Mouse (Mus musculus) hindbrain, embryonic 16.5 days (tissue): ENCODE measurements around the gene Skiv2l. TPM values are rescaled to one million over a fixed set of nuclear protein-coding genes. Genes with fewer than 3 reads are reported as not detected.

Experiments
- ATAC-seq: fragments of 200-750 bp; cut with Nextera tagmentation; 2 replicates; pipeline ENCODE4 v1.8.0; 2017; ENCODE audit warnings: moderate TSS enrichment, moderate library complexity
- H3K27ac ChIP-seq: fragments of 300-500 bp; sonication (generic); 2 replicates; pipeline ENCODE4 v1.5.1; 2014; ENCODE audit warnings: low read depth, mild to moderate bottlenecking, control low read depth, low read length, moderate library complexity
- H3K27me3 ChIP-seq: fragments of 300-500 bp; sonication (generic); replicated peaks from 2 replicates; pipeline ENCODE4 v1.6.1; 2014; ENCODE audit warnings: low read length; ENCODE audit not compliant: control insufficient read depth, insufficient read depth
- H3K36me3 ChIP-seq: fragments of 300-500 bp; sonication (generic); 2 replicates; pipeline ENCODE4 v1.6.1; 2014; ENCODE audit warnings: mild to moderate bottlenecking, low read length, moderate library complexity, mixed read lengths; ENCODE audit not compliant: control insufficient read depth, insufficient read depth
- H3K4me1 ChIP-seq: fragments of 300-500 bp; sonication (generic); 2 replicates; pipeline ENCODE4 v1.6.1; 2014; ENCODE audit warnings: low read depth, low read length; ENCODE audit not compliant: control insufficient read depth, insufficient read depth
- H3K4me2 ChIP-seq: fragments of 300-500 bp; sonication (generic); 2 replicates; pipeline ENCODE4 v1.6.1; 2014; ENCODE audit warnings: mild to moderate bottlenecking, low read length, control low read depth, moderate library complexity
- H3K4me3 ChIP-seq: fragments of 300-500 bp; sonication (generic); 2 replicates; pipeline ENCODE4 v1.5.1; 2014; ENCODE audit warnings: mild to moderate bottlenecking, low read length, control low read depth, moderate library complexity
- H3K9ac ChIP-seq: fragments of 300-500 bp; sonication (generic); 2 replicates; pipeline ENCODE4 v1.6.1; 2014; ENCODE audit warnings: low read depth, mild to moderate bottlenecking, control low read depth, low read length, moderate library complexity
- H3K9me3 ChIP-seq: fragments of 300-500 bp; sonication (generic); 2 replicates; pipeline ENCODE4 v1.6.1; 2014; ENCODE audit warnings: mild to moderate bottlenecking, low read length, moderate library complexity; ENCODE audit not compliant: control insufficient read depth
- WGBS: fragments of 180-500 bp; shearing (Covaris S2); extraction: QIAGEN DNeasy Blood & Tissue Kit; methylation state at CpG from one replicate; pipeline ENCODE4 v1.1.7; 2014; 5-methylcytosine and 5-hydroxymethylcytosine counted together
- polyA plus RNA-seq: library from polyadenylated mRNA; unstranded; fragments of >200 nt; fragmentation: Nextera tagmentation; extraction: Ambion mirVana; gene quantifications from 2 replicates; pipeline ENCODE4 v1.2.1, GENCODE M21; 2015

Skiv2l gene
- polyA plus RNA-seq, 1 experiment from 2014 or later, result 57.1 TPM

GRCm38 (mm10) chr17:34881166-34881565 lies 31.2 kb upstream of the Skiv2l start:
- Histone ChIP-seq H3K4me1 (no peaks in the 10 kb centered on the region), H3K9me3 (no peaks in the 10 kb centered on the region), H3K36me3 (no peaks in the 10 kb centered on the region), H3K27ac (no peak overlapping the region), H3K4me3 (no peak overlapping the region), H3K27me3 (no peaks in the 10 kb centered on the region), H3K9ac (no peak overlapping the region), H3K4me2 (no peak overlapping the region)
- no peak for ATAC-seq

GRCm38 (mm10) chr17:34879336-34879879 lies 29.4 kb upstream of the Skiv2l start, which contains the start of gene Zbtb12:
Zbtb12 (plus strand) TSS chr17:34879483.
- no peak within 1 kb of the TSS for H3K4me3 ChIP-seq
- no peak within 1 kb of the TSS for H3K4me2 ChIP-seq
- no peaks in the 10 kb centered on the region for H3K36me3 ChIP-seq
- no peaks in the 10 kb centered on the region for H3K27me3 ChIP-seq
- H3K9ac ChIP-seq, result no peak within 1 kb of the TSS
- no peaks in the 10 kb centered on the region for H3K9me3 ChIP-seq
- no peak within 1 kb of the TSS for H3K27ac ChIP-seq
- no peak for ATAC-seq
- WGBS, result 60% methylated on average over 11 of the region's 11 CpGs
- H3K4me1 ChIP-seq, result no peaks in the 10 kb centered on the region

GRCm38 (mm10) chr17:34874321-34874720 lies 24.3 kb upstream of the Skiv2l start:
- 90% methylated on average over 6 of the region's 6 CpGs for WGBS
- no peak for ATAC-seq
- no peaks in the 10 kb centered on the region for H3K27me3 ChIP-seq
- H3K4me3 ChIP-seq, result no peak overlapping the region
- H3K9ac ChIP-seq, result no peak overlapping the region
- no peak overlapping the region for H3K27ac ChIP-seq
- no peak overlapping the region for H3K4me2 ChIP-seq
- H3K9me3 ChIP-seq, result no peaks in the 10 kb centered on the region
- H3K4me1 ChIP-seq, result no peaks in the 10 kb centered on the region
- no peaks in the 10 kb centered on the region for H3K36me3 ChIP-seq

DNA sequence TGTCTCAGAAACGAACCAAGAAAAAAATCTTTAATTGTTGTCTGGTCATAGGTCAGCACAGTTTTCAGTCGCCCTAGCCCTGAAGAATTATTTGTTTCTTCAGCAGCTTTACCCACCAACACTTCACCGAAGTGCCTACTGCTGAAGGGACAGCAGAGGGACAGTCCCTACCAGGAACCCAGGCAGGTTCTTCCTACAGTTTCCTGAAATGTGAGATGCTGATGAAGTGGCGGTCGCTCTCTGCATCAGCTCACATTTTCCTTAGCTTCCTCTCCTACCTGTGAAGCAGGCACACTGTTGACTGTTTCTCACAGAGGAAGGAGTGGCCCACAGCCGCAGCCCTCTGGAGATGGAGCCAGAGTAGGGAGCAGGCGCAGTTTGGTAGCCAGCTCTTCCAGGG lies 16.0 kb upstream of the Skiv2l start:
- no peak overlapping the region for H3K9ac ChIP-seq
- no peak for ATAC-seq
- WGBS, result 70% methylated on average over 7 of the region's 7 CpGs

DNA sequence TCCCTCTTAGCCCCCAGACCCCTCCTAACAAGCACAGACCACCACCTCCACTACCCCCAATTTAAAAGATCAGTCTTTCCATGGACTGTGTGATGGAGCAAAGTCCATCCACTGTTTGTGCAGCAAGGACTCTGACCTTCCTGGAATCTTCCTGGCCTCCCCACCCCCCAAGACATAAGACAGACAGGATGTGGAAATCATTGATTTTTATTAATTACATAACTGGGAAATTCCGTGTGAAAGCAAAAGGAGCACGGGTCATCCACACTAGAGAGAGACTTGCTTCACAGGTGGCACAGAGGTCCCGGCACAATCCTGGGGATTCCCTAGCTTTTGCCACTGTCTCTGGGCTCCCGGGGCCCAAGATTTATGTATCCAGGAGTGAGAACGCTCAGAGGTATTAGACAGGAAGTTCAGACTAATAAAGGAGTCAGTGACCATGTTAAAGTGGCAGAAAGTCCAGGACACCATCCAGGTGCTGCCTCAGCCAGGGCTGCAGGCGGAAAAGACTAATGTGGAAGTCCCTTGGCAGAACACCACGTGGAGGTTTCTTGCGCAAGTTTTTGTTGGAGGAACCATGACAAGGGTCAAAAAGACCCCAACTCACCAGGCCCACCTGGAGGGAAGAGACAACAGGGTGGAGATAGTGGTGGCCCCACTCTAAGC lies 12.5 kb upstream of the Skiv2l start, which contains the start of gene Cfb:
Gene Cfb, minus strand, starts transcription at position 103 of the 666 bp plus-strand sequence.
- Histone ChIP-seq H3K9ac (no peak within 1 kb of the TSS; the same call in 1 of the 2 replicates), H3K27ac (no peak within 1 kb of the TSS), H3K27me3 (no peaks in the 10 kb centered on the region), H3K4me2 (no peak within 1 kb of the TSS), H3K36me3 (no peaks in the 10 kb centered on the region), H3K9me3 (no peaks in the 10 kb centered on the region), H3K4me1 (no peaks in the 10 kb centered on the region), H3K4me3 (no peak within 1 kb of the TSS)
- ATAC-seq, result no peak
- WGBS, result 67% methylated on average over 8 of the region's 8 CpGs

More for the DNA sequence above, 16.0 kb upstream of the Skiv2l start:
- H3K4me1 ChIP-seq, result no peaks in the 10 kb centered on the region
- H3K9me3 ChIP-seq, result no peaks in the 10 kb centered on the region
- no peak overlapping the region for H3K4me3 ChIP-seq
- no peak overlapping the region for H3K4me2 ChIP-seq
- no peak overlapping the region for H3K27ac ChIP-seq
- no peaks in the 10 kb centered on the region for H3K36me3 ChIP-seq
- no peaks in the 10 kb centered on the region for H3K27me3 ChIP-seq

- no peak overlapping the region for H3K4me2 ChIP-seq
- H3K9me3 ChIP-seq, result no peaks in the 10 kb centered on the region
- H3K4me1 ChIP-seq, result no peaks in the 10 kb centered on the region
- H3K36me3 ChIP-seq, result no peaks in the 10 kb centered on the region
- WGBS, result 69% methylated on average over 13 of the region's 13 CpGs
- ATAC-seq, result no peak
- no peak overlapping the region for H3K4me3 ChIP-seq
- no peak overlapping the region for H3K27ac ChIP-seq
- no peaks in the 10 kb centered on the region for H3K27me3 ChIP-seq
- no peak overlapping the region; the same call in 1 of the 2 replicates for H3K9ac ChIP-seq
These were observed 11.8 kb upstream of the Skiv2l start for GRCm38 (mm10) chr17:34861704-34862415.

GRCm38 (mm10) chr17:34860514-34860913 lies 10.5 kb upstream of the Skiv2l start:
- no peak for ATAC-seq
- H3K4me1 ChIP-seq, result no peaks in the 10 kb centered on the region
- H3K9ac ChIP-seq, result no peak overlapping the region
- H3K4me3 ChIP-seq, result no peak overlapping the region
- WGBS, result 82% methylated on average over 9 of the region's 9 CpGs
- 0 out of 2 replicates have a peak, but pooled peaks cover 2% of the 10 kb centered on the region for H3K36me3 ChIP-seq
- H3K27me3 ChIP-seq, result no peaks in the 10 kb centered on the region
- no peak overlapping the region for H3K27ac ChIP-seq
- H3K4me2 ChIP-seq, result no peak overlapping the region
- H3K9me3 ChIP-seq, result no peaks in the 10 kb centered on the region

DNA sequence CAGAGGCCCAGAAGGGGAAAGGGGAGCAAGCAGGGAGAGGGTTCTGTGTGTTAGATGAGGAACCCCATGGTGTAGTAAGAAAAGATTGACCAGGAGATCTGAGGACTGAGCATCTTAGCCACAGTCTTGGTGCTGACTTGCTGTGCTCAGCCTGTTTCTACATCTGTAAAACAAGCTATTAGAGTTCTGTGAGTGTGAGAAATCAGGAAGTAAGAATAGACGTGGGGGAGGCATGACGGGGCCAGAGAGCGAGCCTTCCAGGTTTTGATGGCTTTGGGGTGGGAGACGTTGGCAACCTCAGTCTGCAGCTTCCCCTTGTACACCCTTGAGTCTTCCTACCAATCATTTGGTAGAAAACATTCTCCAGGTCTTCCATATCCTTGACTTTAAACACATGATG lies 8.7 kb upstream of the Skiv2l start:
- WGBS, result 88% methylated on average over 4 of the region's 4 CpGs
- no peak overlapping the region for H3K27ac ChIP-seq
- H3K36me3 ChIP-seq, result peaks cover 14% of the 10 kb centered on the region

GRCm38 (mm10) chr17:34855825-34856224 lies 5.8 kb upstream of the Skiv2l start:
- H3K4me1 ChIP-seq, result peaks cover 11% of the 10 kb centered on the region
- no peaks in the 10 kb centered on the region for H3K27me3 ChIP-seq
- no peaks in the 10 kb centered on the region for H3K9me3 ChIP-seq
- ATAC-seq, result 0 out of 2 replicates have a peak, but pooled peaks have one; percentile 25
- no peak overlapping the region for H3K27ac ChIP-seq
- H3K9ac ChIP-seq, result no peak overlapping the region
- peaks cover 25% of the 10 kb centered on the region for H3K36me3 ChIP-seq
- 41% methylated on average over 3 of the region's 3 CpGs for WGBS
- H3K4me2 ChIP-seq, result no peak overlapping the region
- no peak overlapping the region for H3K4me3 ChIP-seq

More for the DNA sequence above, 8.7 kb upstream of the Skiv2l start:
- no peak for ATAC-seq
- Histone ChIP-seq H3K4me1 (no peaks in the 10 kb centered on the region), H3K9me3 (no peaks in the 10 kb centered on the region), H3K4me2 (no peak overlapping the region), H3K4me3 (no peak overlapping the region), H3K9ac (no peak overlapping the region), H3K27me3 (no peaks in the 10 kb centered on the region)
